Comparison of ENCODE assay signal across 17 mouse cellular contexts in the genomic region with DNA sequence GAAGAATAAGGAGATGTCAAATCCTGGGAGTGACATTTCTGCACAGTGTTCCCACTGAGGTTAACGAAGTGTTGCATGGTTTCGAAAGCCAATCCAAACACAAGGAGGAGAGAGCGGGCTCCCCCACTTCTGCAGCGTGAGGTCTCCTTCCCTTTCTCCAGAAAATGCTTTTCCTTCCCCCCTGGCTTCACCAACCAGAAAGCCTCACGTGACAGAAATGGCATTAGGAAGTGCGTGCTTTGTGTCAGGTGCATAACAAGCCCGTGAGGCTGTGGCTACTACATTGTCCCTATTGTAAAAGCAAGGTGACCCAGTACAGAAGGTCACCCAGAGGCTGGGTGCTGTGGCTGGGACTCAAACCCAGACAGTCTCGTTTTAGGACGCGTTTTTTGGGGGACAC.
"Had no signal": no experiment of that assay in that cellular context is flagged by ENCODE, and none has a peak within 500 bp of the region (broad histone marks: within the 10 kb centered on the region; RNA-seq: fewer than 3 reads in every experiment).

No protein-coding gene starts in this region.

- DNase-seq: lung, adult 18-20 months; lung, embryonic 14.5 days; lung, postnatal 10 days; lung, postnatal 4 days; right cerebral cortex, adult 18-20 months; right cerebral cortex, postnatal 25 days; right cerebral cortex, postnatal 4 days; spleen, adult 18-20 months; thymus, adult 18-20 months; thymus, postnatal 14 days; thymus, postnatal 36 days had no signal

- H3K4me2 ChIP-seq: lung, embryonic 14.5 days; midbrain, embryonic 13.5 days; neural tube, embryonic 13.5 days; neural tube, embryonic 15.5 days had no signal

- ATAC-seq: midbrain, embryonic 13.5 days; midbrain, embryonic 16.5 days had no signal

- H3K27me3 ChIP-seq: midbrain, embryonic 13.5 days; neural tube, embryonic 13.5 days; neural tube, embryonic 15.5 days had no signal

- H3K9ac ChIP-seq: lung, embryonic 14.5 days; midbrain, embryonic 13.5 days; neural tube, embryonic 13.5 days; neural tube, embryonic 15.5 days had no signal

- H3K27ac ChIP-seq: midbrain, embryonic 10.5 days; midbrain, embryonic 13.5 days; neural tube, embryonic 13.5 days; neural tube, embryonic 15.5 days had no signal

- H3K36me3 ChIP-seq: midbrain, embryonic 10.5 days; midbrain, embryonic 13.5 days; neural tube, embryonic 13.5 days; neural tube, embryonic 15.5 days had no signal

- H3K9me3 ChIP-seq: midbrain, embryonic 10.5 days; midbrain, embryonic 13.5 days; neural tube, embryonic 13.5 days; neural tube, embryonic 15.5 days had no signal

- H3K4me3 ChIP-seq: midbrain, embryonic 10.5 days; midbrain, embryonic 13.5 days; myocyte; neural tube, embryonic 13.5 days; neural tube, embryonic 15.5 days had no signal
